Mouse (Mus musculus): ENCODE results near the gene Nrxn3.

Gene Nrxn3

DNA sequence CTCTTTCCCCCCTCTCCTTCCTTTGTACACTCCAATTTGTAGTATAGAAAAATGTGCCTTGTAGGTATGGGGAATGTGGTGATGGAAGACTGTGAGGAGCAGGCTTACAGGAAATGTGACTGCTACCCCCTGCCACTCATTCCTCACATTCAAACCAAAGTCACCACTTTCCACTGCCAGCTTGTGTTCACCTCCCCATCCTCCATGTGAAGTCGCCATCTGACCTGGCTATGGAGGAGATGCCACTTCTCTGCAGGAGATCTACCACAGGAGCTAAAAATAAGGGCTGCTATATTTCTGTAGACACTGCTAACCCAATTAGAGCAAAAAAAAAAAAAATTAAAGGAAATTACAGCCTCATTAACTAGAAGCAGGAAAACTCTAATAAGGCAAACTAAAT, 980.3 kb downstream of the Nrxn3 start:
- no peak for DNase-seq (ENCODE audit: low read depth)

- no peak for DNase-seq (ENCODE audit: low read depth)
Observed at GRCm38 (mm10) chr12:89707913-89708312, 985.2 kb downstream of the Nrxn3 start.

DNA sequence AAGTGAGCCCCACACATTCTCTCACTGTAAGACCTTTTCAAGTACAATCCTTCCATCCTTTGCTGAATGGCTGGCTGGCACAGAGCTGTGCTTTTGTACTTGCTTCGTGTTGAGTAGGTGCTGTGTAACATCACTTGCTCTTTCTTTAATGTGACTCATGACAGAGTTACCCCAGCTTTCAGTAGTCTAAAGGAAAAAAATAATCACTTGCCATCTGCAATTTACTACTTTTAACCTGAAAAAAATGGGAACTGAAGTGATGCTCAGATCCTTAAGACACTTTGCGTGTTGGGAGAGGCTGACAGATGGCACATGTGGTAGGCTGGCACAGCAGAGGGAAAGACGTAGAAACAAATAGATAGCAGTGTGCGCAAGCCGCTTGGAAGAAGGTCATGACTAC, 987.8 kb downstream of the Nrxn3 start:
- DNase-seq (ENCODE audit: low read depth): no peak

- no peak for DNase-seq (ENCODE audit: low read depth)
Observed at GRCm38 (mm10) chr12:89711791-89712190, 989.1 kb downstream of the Nrxn3 start.

- peak; percentile 87 for DNase-seq (ENCODE audit: low read depth)
Observed at GRCm38 (mm10) chr12:89719194-89720080, 996.8 kb downstream of the Nrxn3 start.

GRCm38 (mm10) chr12:89720945-89721344, 998.3 kb downstream of the Nrxn3 start:
- no peak for DNase-seq (ENCODE audit: low read depth)

DNA sequence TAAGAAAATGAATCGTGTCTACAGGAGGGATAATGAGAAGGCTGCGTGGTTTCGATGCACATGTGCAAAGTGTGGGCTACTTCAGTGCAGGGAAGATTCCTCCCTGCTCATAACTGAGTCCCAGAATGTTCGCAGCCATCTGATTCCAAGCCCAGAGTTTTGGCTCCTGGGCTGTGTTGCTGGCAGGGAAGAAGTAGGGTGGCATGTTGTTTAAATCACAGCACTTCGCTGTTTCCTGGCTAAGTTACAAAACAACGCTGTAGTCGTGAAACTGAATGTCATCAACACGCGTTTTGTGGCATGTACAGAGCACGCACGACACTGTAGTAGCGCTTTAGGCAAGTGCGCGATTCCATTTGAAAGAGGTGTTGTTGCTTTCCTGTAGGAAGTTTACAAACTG, 999.8 kb downstream of the Nrxn3 start:
- DNase-seq (ENCODE audit: low read depth): no peak

- DNase-seq (ENCODE audit: low read depth): no peak
Observed at GRCm38 (mm10) chr12:89724048-89724447, 1001.4 kb downstream of the Nrxn3 start.

DNA sequence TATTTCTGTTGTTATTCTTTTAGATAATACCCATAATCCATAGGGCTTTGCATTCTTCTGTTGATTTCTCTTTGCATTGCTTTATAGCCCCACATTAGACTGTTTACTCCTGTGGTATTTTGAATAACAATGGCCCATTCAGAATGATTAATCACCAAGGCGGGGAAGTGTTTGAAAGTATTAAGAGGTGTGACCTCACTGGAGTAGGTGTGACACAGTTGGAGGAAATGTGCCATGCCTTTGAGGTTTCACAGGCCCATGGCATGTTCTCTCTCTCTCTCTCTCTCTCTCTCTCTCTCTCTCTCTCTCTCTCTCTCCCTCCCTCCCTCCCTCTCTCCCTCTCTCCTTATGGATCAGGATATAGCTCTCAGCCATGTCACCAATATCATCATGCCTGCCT, 1019.6 kb downstream of the Nrxn3 start:
- DNase-seq (ENCODE audit: low read depth): no peak

DNA sequence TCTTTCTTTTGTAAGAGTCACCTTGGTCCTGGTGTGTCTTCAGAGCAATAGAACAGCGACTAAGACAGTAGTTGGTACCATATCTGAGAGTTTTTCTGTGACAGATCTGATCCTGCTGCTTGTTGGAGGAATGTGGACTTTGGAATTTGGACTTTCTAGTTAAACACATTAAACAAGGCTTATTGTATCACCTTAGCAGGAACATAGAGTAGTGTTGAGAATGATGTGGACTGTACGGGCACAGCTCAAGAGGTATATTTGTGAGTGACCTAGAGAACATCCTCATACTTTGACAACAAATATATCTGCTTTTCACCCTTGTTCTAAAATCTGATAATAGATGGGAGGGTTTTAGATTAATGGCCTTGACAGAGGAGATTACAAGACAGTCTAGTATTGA, 1020.1 kb downstream of the Nrxn3 start:
- DNase-seq (ENCODE audit: low read depth): no peak

DNA sequence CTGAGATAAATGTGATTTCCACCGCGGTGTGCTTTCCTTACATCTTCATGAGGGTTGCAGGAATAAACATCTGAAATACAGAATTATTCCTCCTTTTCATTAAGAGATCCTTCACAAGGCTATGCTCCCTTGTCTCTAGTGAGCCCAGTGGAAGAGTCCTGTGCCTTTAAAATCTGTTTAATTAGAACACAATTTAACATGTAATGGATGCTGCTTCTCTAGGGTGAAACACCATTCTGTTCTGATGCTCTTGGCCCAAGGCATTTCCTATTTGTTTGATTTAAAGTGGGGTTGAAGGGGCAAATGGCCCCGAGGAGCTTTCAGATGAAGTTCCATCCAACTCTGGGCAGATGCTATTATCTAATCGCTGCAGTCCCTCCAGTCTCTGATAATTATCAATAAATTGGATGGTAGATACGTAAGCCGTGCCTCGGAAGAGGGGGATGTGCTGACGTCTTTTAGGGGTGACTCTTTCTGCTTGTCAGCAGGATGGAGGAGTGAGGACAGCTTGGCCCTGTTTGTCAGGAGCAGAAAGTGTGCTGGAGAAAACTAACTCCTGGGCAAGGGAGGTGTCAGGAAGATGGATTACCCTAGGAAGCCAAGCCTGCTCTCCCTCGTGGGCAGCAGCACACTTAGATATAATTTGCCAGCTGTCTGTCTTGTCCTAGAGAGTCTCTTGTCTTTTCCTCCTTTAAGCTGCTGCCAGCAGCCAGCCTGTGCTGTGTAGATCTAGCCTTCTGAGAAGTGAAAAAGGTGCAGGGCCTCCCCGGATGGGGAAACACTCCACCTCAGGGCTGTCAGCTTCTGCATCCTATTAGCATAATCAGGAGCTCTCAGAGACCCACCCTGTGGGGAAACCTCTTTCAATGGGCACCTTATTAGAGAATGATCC, 1041.8 kb downstream of the Nrxn3 start:
- no peak for DNase-seq (ENCODE audit: low read depth)

- no peak for DNase-seq (ENCODE audit: low read depth)
Observed at GRCm38 (mm10) chr12:89765179-89765578, 1042.5 kb downstream of the Nrxn3 start.

DNA sequence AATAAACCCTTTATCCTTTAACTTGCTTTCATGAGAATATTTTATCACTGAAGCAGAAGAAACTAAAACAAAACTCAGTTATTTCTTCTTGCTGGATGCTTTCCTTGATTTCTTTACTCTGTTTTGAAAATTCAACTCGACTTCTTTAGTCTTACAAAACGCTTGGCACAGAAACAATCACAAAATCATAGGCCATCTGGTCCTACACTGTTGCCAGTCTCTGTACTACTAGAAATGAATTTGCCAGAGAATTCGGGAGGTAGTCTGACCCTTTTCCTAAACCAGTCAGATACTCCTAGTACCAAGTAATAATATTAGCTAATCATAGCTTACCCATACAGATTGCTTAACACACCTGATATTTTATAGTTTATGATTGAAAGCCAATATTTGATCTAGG, 1066.1 kb downstream of the Nrxn3 start:
- DNase-seq (ENCODE audit: low read depth): no peak

GRCm38 (mm10) chr12:89789981-89790380, 1067.3 kb downstream of the Nrxn3 start:
- DNase-seq (ENCODE audit: low read depth): no peak

- no peak for DNase-seq (ENCODE audit: low read depth)
Observed at GRCm38 (mm10) chr12:89791829-89792228, 1069.2 kb downstream of the Nrxn3 start.

GRCm38 (mm10) chr12:89794741-89795140, 1072.1 kb downstream of the Nrxn3 start:
- no peak for DNase-seq (ENCODE audit: low read depth)

DNA sequence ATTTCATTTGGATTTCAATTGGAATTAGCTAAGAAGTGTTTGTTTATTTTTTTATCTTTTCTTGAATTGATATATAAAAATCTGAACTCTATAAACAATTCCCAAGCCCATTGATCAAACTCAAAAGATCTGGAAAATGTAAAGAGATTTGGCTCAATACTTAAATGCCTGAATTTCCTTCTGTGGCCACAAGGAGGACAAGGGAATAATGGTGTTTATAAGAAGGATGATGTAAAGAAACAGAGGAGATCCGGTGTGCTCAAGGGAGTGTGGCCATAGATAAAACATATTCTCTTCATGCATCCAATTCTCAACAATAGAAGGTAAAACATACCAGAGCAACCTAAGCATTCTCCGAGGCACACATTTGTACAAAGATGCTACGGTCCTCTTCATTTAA, 1085.5 kb downstream of the Nrxn3 start:
- peak; percentile 2 for DNase-seq (ENCODE audit: low read depth)

DNA sequence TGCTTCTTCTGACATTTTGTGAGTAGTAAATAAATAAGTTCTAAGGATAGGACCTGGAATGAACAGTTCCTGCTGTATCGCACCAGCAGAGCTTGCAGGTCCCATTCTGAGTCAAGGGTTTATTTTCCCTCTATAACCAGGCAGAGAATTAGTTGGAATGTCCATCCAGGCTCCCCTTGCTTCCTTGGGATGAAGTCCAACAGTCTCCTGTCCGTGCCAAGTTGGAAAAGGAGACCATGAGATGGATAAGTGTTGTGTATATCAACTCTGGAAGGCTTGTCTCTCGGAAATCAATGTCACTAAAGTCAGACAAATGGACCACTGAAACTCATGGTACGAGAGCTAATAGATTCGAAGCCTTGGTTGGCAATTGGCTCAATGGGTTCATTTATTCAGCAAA, 1087.5 kb downstream of the Nrxn3 start:
- no peak for DNase-seq (ENCODE audit: low read depth)

DNA sequence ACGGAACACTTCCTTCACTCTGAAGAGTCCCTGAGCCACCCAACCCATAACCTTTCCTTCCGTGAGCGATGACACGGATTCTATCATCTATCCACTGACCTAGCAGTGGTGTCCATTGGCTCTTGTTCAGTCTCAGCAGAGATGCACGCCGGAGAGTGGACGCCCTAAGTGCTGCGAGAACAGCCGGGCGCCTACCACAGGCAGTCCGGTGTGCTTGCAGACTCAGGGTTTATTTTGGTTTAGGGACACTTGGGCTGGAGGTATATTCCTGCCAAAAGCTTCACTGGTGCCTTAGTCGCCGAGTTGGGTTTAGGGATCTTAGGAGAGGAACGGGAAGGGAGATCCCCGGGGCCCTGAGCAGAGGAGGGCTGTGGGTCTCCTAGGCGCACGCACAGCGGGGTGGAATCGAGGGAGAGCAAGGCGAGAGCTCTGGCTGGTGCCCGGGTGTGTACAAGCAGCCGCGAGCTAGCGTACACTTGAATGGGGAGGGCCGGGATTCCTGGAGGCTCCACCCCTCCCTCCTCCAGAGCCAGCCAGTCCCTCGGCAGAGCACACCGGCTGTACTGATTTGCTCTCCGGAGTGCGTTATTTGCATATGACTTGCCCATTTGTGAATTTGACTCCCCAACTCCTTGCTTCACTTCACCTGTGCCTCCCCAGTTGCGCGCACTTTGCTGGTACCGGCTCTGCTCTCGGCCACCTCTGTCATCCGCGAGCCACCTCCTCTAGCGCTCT, 1089.3 kb downstream of the Nrxn3 start:
- peak; percentile 3 for DNase-seq (ENCODE audit: low read depth)

GRCm38 (mm10) chr12:89812550-89813207, 1090.0 kb downstream of the Nrxn3 start:
- no peak for DNase-seq (ENCODE audit: low read depth)

GRCm38 (mm10) chr12:89813294-89813693, 1090.6 kb downstream of the Nrxn3 start:
- no peak for DNase-seq (ENCODE audit: low read depth)

- DNase-seq (ENCODE audit: low read depth): no peak
Observed at GRCm38 (mm10) chr12:89813718-89814117, 1091.0 kb downstream of the Nrxn3 start.

All from induced T-regulatory cell, adult 2 months (primary cell).